Mouse (Mus musculus) heart, adult 2 months (tissue): ENCODE measurements around the gene Pole2. TPM values are rescaled to one million over a fixed set of nuclear protein-coding genes. Genes with fewer than 3 reads are reported as not detected.
A peak's percentile ranks its signal among the peaks of the same experiment; 100 is the strongest.

Source experiments
- DNase-seq, 2 experiments: peaks; one replicate each; pipeline ENCODE4 v3.0.0; 2021
- H3K27ac ChIP-seq: fragments of 200-600 bp; 2 replicates; pipeline ENCODE4 v1.8.1; 2022
- H3K27me3 ChIP-seq: fragments of 200-500 bp; 2 replicates; pipeline ENCODE4 v1.6.1; 2012; ENCODE audit warnings: mild to moderate bottlenecking, low read length, inconsistent platforms, mixed read lengths; ENCODE audit not compliant: control insufficient read depth, insufficient read depth
- H3K36me3 ChIP-seq: fragments of 200-500 bp; 2 replicates; pipeline ENCODE4 v1.6.1; 2012; ENCODE audit warnings: low read length, inconsistent platforms; ENCODE audit not compliant: control insufficient read depth, insufficient read depth
- H3K4me1 ChIP-seq: fragments of 200-500 bp; 2 replicates; pipeline ENCODE4 v1.6.1; 2011; ENCODE audit warnings: low read length; ENCODE audit not compliant: control insufficient read depth, insufficient read depth
- H3K4me3 ChIP-seq: fragments of 200-600 bp; 2 replicates; pipeline ENCODE4 v1.8.1; 2022
- H3K79me2 ChIP-seq: fragments of 200-500 bp; replicated peaks from 2 replicates; pipeline ENCODE4 v1.6.1; 2012; ENCODE audit warnings: mild to moderate bottlenecking, inconsistent platforms, low read length, moderate library complexity, mixed read lengths; ENCODE audit not compliant: control insufficient read depth, insufficient read depth
- H3K9ac ChIP-seq: fragments of 200-500 bp; 2 replicates; pipeline ENCODE4 v1.6.1; 2012; ENCODE audit warnings: low read depth, mild to moderate bottlenecking, control low read depth, inconsistent platforms, low read length, mixed read lengths
- CTCF ChIP-seq: fragments of 200-600 bp; IDR thresholded peaks from 2 replicates; pipeline ENCODE4 v1.8.1; 2022; ENCODE audit warnings: antibody characterized with exemption, mild to moderate bottlenecking, moderate library complexity
- EP300 ChIP-seq: fragments of 200-500 bp; IDR thresholded peaks from 2 replicates; pipeline ENCODE4 v1.6.1; 2011; ENCODE audit warnings: low read depth, low read length, control low read depth; ENCODE audit not compliant: insufficient read depth
- POLR2A ChIP-seq: fragments of 200-500 bp; IDR thresholded peaks from 2 replicates; pipeline ENCODE4 v1.6.1; 2011; ENCODE audit warnings: mild to moderate bottlenecking, low read depth, low read length, control low read depth; ENCODE audit not compliant: insufficient read depth
- WGBS: fragments of 180-500 bp; shearing (Covaris S2); methylation state at CpG from one replicate; pipeline ENCODE4 v1.1.7; 2018; 5-methylcytosine and 5-hydroxymethylcytosine counted together
- intact Hi-C: fragments of 180-260 bp; cut with DNase I; formaldehyde crosslinking; loops from one replicate; pipeline ENCODE4 v1.15.1; 2025
- polyA plus RNA-seq: library from polyadenylated mRNA; depleted of rRNA; stranded (reverse); fragments of >200 nt; gene quantifications from 2 replicates; pipeline ENCODE4 v1.2.3, GENCODE M21; 2012
- total RNA-seq, 2 experiments: library from RNA; stranded (reverse); gene quantifications; 2 replicates each; pipeline ENCODE4 v1.2.3; 2021

Pole2 gene
- total and polyA plus RNA-seq, 3 experiments = 0.27 to 1.00 (median 0.63) TPM

- TF ChIP-seq CTCF = no peak
- no peak for TF ChIP-seq POLR2A
- no peak for TF ChIP-seq EP300
- DNase-seq = no peak
- intact Hi-C loops = no loop called here
- H3K27ac ChIP-seq = no peak overlapping the region
- H3K36me3 ChIP-seq = no peaks in the 10 kb centered on the region
- H3K27me3 ChIP-seq = no peaks in the 10 kb centered on the region
- H3K4me3 ChIP-seq = no peak overlapping the region
- no peak overlapping the region for H3K9ac ChIP-seq
- 93% methylated on average over 8 of the region's 8 CpGs for WGBS
- H3K79me2 ChIP-seq = no peaks in the 10 kb centered on the region
- no peaks in the 10 kb centered on the region for H3K4me1 ChIP-seq
Observed at GRCm38 (mm10) chr12:69207396-69207795, 20.6 kb downstream of the Pole2 start.

DNA sequence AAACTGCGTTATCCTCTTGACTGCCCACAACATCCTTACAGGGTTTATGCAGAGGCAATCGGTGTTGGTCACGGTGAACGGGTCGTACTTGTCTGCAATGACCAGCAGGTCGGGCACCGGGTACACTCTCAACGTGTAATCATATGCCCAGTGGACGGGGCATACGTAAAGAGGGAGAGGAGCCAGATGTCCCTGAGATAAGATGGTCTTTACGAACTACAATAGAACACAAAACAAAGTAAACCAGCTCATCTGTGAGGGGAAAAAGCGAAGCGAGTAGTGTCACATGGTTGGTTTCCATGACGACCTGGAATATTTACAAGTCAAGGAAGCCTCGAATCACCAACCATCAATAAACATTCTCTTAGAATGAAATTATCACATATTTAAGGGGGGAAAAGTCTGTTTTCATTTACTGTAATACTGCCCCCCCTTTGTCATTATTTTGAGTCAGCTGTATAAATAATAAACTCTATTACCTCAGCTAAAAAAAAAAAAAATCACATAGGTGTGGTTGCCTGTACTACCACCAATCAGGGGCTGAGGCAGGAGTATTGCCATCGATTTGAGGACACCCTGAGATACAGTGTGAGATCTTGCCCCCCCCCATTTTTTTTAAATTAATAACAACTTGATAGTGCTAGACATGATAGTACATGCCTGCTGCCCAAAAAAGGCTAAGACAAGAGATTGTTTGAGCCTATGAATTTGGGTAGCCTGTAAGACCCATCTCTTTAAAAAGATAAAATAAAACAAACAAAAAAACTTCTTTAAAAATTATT, 23.8 kb downstream of the Pole2 start, which contains the start of gene Gm49384:
TSS of gene Gm49384 (minus strand) at position 216 of the 782 bp plus-strand sequence.
- Histone ChIP-seq H3K27ac (no peak within 1 kb of the TSS), H3K4me3 (no peak within 1 kb of the TSS), H3K36me3 (0 out of 2 replicates have a peak, but pooled peaks cover 3% of the 10 kb centered on the region), H3K9ac (no peak within 1 kb of the TSS), H3K79me2 (no peaks in the 10 kb centered on the region), H3K4me1 (no peaks in the 10 kb centered on the region), H3K27me3 (no peaks in the 10 kb centered on the region)
- TF ChIP-seq POLR2A (no peak), CTCF (no peak), EP300 (no peak)
- intact Hi-C loops = no loop called here
- WGBS = 78% methylated on average over 16 of the region's 16 CpGs
- no peak for DNase-seq

DNA sequence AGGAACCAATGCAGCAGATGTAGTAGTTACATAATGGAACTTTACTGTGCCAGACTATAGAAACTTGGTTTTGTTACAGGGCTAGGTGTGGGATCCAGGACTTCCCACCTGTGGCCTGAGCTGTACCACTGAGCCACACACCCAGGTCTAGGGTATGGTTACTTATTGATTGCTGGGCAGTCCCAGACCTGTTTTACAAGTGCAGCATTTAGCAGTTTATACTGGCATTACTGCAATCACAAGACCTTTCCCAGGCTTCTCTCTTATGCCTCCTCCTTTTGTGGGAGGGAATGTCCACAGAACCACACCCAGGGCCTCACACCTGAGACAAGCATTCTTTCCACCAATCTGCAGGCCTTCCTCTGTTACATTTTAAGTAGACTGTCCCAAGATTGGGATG, 29.0 kb downstream of the Pole2 start:
- 0 out of 2 replicates have a peak, but pooled peaks cover 3% of the 10 kb centered on the region for H3K36me3 ChIP-seq
- intact Hi-C loops = loop anchor here (5.0 kb wide), 2 partner anchors 43 to 98 kb away; partner anchors contain the start of genes Klhdc1 and Klhdc2

GRCm38 (mm10) chr12:69198164-69198535, 29.8 kb downstream of the Pole2 start, which contains the start of gene Dnaaf2:
Dnaaf2 (minus strand) TSS chr12:69198429.
- under 1% methylated on average over 18 of the region's 18 CpGs for WGBS
- intact Hi-C loops = loop anchor here (5.0 kb wide), 2 partner anchors 44 to 99 kb away; partner anchors contain the start of genes Klhdc1 and Klhdc2
- TF ChIP-seq POLR2A = no peak
- no peak for TF ChIP-seq EP300
- TF ChIP-seq CTCF = no peak
- Histone ChIP-seq H3K27me3 (no peaks in the 10 kb centered on the region), H3K4me3 (peak within 1 kb of the TSS; percentile 98), H3K36me3 (0 out of 2 replicates have a peak, but pooled peaks cover 3% of the 10 kb centered on the region), H3K9ac (peak within 1 kb of the TSS; percentile 94), H3K4me1 (peaks cover 4% of the 10 kb centered on the region), H3K79me2 (no peaks in the 10 kb centered on the region), H3K27ac (peak within 1 kb of the TSS; percentile 85)
- DNase-seq = peak in 1 of 2 experiments; percentile 65

More for the DNA sequence above, 29.0 kb downstream of the Pole2 start:
- Histone ChIP-seq H3K4me1 (peaks cover 4% of the 10 kb centered on the region), H3K27ac (no peak overlapping the region), H3K79me2 (no peaks in the 10 kb centered on the region), H3K4me3 (no peak overlapping the region), H3K9ac (no peak overlapping the region), H3K27me3 (no peaks in the 10 kb centered on the region)
- DNase-seq = no peak
- TF ChIP-seq EP300 = no peak

DNA sequence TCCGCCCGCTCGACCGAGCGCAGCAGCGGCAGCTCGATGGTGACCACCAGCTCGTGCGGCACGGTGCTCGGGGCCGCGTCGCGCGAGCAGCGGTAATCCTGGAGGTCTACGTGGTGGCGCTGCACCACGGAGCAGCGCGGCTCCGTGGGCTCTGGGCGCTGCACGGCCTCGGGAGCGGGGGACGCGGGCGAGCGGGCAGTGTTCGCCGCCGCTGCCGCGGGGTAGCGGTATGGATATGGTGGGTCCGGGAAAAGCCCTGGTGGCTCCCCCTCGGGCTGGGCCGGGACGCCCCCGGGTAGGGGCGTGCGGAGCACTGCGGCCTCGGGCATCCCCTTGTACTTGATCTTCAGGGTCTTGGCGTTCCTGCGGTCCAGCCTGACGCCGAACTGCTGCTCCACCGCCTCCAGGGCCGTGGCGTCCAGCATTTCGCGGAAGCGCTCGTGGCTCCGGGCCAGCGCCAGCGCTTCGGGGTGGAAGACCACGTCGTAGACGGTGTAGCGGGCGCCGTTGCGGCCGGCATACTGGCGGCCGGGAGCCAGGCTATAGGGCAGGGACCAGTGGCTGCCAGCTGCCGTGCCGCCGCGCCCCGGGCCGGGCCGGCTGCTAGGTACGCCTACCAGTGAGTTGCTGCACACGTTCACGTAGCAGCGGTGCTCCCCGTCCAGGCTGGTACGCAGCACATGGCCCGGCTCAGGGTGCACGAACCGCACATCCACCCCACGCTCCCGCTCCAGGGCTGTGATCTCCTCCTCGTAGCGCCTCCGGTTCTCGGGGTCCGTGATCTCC, 30.4 kb downstream of the Pole2 start:
- Histone ChIP-seq H3K27me3 (no peaks in the 10 kb centered on the region), H3K36me3 (0 out of 2 replicates have a peak, but pooled peaks cover 3% of the 10 kb centered on the region), H3K27ac (peak overlapping the region; percentile 85), H3K79me2 (no peaks in the 10 kb centered on the region), H3K9ac (peak overlapping the region; percentile 94), H3K4me1 (peaks cover 4% of the 10 kb centered on the region), H3K4me3 (peak overlapping the region; percentile 98)
- no peak for TF ChIP-seq EP300
- no peak for TF ChIP-seq POLR2A
- no peak for TF ChIP-seq CTCF
- DNase-seq = peak; percentile 70 to 77
- WGBS = under 1% methylated on average over 94 of the region's 94 CpGs
- intact Hi-C loops = loop anchor here (5.0 kb wide), 2 partner anchors 45 to 100 kb away; partner anchors contain the start of genes Klhdc1 and Klhdc2
